Mouse (Mus musculus) liver, embryonic 14 days (tissue): ENCODE data around the gene 4921539E11Rik. TPM values are rescaled to one million over a fixed set of nuclear protein-coding genes. Genes with fewer than 3 reads are reported as not detected.

Experiments used
- polyA plus RNA-seq: library from polyadenylated mRNA; depleted of rRNA; stranded (reverse); fragments of >200 nt; gene quantifications from 2 replicates; pipeline ENCODE4 v1.2.3, GENCODE M21; 2012; rRNA removed

4921539E11Rik gene
- polyA plus RNA-seq = not detected in 2 replicates

GRCm38 (mm10) chr4:103290763-103291162 is at the start of gene 4921539E11Rik:
4921539E11Rik (minus strand) TSS chr4:103290863.

GRCm38 (mm10) chr4:103313587-103314525 is 23.2 kb upstream of the 4921539E11Rik start, which contains the start of gene Oma1:
Oma1 (plus strand) TSS chr4:103313812.

DNA sequence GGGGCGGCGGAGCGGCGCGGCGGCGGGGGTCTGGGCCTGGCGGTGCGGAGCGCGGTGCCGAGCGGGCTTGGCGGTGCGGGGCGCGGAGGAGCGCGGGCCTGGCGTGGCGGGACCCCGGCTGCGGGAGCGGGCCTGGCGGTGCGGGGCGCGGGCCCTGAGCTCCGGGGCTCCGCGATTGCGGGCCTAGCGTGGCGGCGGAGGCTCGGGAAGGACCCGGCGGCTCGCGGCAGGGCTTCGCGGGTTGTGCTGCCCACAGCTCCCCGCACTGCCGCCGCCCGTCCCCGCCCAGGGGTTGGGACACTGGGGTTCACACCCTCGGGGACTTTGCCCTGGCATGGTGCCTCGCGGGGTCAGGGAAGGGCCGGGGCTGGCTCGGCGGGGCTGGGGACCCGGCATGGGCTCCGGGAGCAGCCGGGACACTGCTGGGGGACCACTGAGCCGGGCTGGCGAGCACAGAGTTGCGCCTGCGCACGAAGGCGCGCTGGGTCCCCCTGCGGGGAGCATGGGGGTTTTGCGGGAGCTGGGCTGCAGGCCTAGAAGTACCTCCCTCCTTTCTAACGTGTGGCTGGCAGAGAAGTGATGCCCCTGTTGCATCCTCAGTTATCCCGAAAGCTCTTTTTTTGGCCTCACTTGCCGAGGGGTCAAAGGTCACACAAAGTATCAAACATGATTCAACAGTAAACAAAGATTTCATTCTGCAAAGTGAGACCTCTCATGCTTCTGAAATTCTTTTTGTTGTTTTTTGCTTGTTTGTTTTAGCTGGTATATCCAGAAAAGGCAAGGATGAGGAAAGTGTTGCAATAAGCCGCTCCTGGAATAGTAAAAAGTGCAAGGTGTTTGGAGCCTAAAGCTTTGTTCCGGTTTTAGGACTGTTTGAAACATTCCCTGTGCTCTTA is 75.5 kb downstream of the 4921539E11Rik start, which contains the start of gene Slc35d1:
Gene Slc35d1 (minus strand): TSS at position 240 of the 896 bp plus-strand sequence.

Other genes starting within 250 kb of the 4921539E11Rik start
- gene Mier1, start 176.5 kb downstream of the 4921539E11Rik start, polyA plus RNA-seq = 16.6 and 18.1 TPM in 2 replicates
- 0.65 and 0.76 TPM in 2 replicates for gene Wdr78, start 176.3 kb downstream of the 4921539E11Rik start, polyA plus RNA-seq
- 5.1 and 6.5 TPM in 2 replicates for gene Slc35d1, start 75.7 kb downstream of the 4921539E11Rik start, polyA plus RNA-seq
- gene Oma1, start 22.9 kb upstream of the 4921539E11Rik start, polyA plus RNA-seq = 6.5 and 7.3 TPM in 2 replicates